Mouse (Mus musculus) cerebellum, postnatal 36 days (tissue): ENCODE data around the gene Pcdh17.

Source experiments
- DNase-seq, 2 experiments: peaks; one replicate each; pipeline ENCODE4 v3.0.0; 2021 to 2022; ENCODE audit warnings: mixed read lengths in 2 of 2

Pcdh17 gene

GRCm38 (mm10) chr14:84480546-84480945, 37.2 kb downstream of the Pcdh17 start:
- no peak for DNase-seq

DNA sequence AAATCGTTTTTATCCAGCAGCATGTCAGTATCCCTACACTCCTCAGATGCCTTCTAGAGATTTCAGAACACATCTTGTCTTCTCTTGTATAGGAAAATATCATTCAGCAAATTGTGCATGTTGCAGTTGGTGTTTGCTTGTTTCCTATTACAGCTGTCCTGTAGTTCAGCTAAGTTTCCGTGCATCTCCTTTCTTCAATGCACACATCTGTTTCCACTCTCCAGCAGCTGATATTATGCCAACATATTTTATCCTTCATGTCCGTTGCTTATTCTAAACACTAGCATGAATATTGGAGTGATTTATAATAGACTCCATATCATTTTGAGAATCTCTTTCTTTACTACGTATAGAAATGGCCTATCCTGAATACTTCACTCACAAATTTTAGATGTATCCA, 41.0 kb downstream of the Pcdh17 start:
- DNase-seq = no peak

DNA sequence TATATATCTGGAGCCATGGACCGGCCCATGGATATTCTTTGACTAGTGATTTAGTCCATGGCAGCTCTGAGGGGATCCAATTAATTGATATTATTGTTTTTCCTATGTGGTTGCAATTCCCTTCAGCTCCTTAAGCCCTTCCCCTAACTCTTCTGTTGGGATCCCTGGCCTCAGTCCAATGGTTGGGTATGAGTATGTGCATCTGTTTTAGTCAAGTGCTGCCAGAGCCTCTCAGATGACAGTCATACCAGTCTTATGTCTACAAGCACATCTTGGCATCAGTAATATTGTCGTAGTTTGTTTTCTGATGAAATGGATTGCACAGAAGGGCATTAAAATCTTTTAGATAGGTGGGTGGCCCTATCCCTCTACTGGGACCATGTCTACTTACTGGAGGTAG, 67.6 kb downstream of the Pcdh17 start:
- no peak for DNase-seq

GRCm38 (mm10) chr14:84532397-84532796, 89.0 kb downstream of the Pcdh17 start:
- no peak for DNase-seq

GRCm38 (mm10) chr14:84535264-84535663, 91.9 kb downstream of the Pcdh17 start:
- no peak for DNase-seq

DNA sequence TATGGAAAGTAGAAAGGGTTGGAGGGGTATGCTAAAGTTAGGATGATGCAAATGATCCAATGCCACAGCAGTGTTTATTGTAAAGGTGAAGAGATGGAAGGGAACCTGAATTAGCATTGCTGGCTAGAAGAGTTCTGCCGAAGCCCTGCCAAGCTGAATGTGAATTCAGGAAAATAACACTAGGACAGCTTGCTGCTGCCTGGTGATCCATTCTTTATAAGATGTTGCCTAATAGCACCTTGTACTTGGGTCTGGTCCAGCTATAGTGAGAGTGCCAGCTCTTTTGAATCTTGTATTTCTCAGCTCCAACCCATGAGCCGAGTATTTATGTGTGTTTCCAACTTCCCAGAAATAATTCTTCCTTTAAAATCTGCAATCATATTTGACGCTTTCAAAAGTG, 98.5 kb downstream of the Pcdh17 start:
- DNase-seq = no peak

GRCm38 (mm10) chr14:84545968-84546367, 102.6 kb downstream of the Pcdh17 start:
- no peak for DNase-seq

GRCm38 (mm10) chr14:84547513-84548194, 104.3 kb downstream of the Pcdh17 start:
- DNase-seq = peak; percentile 18 to 21

- DNase-seq = no peak
Measured at GRCm38 (mm10) chr14:84551546-84551945, 108.2 kb downstream of the Pcdh17 start.

DNA sequence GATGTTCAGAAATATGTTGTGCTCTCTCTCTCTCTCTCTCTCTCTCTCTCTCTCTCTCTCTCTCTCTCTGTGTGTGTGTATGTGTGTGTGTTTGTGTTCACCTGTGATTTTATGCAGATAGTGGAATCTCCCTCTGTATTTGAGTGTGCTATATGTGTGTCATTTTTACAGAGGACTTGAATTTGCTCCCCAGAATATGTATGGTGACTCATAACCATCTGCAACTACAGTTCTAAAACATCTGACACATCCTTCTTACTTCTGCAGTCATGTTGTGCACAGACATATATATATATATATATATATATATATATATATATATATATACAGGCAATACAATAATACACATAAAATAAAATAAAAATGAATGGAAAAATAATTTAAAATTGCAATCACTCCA, 127.7 kb downstream of the Pcdh17 start:
- DNase-seq = no peak
